Mouse (Mus musculus): Measurements from ENCODE around the gene Car9. TPM values are rescaled to one million over a fixed set of nuclear protein-coding genes. Genes with fewer than 3 reads are reported as not detected.
A peak's percentile ranks its signal among the peaks of the same experiment; 100 is the strongest.
"Not testable (repeated sequence)": the region's sequence is repeated elsewhere in the genome, so short reads cannot be mapped to it uniquely, and the experiment has no call there.

Gene Car9
- polyA plus RNA-seq, 1 experiment from 2014 or later, result 0.07 TPM

DNA sequence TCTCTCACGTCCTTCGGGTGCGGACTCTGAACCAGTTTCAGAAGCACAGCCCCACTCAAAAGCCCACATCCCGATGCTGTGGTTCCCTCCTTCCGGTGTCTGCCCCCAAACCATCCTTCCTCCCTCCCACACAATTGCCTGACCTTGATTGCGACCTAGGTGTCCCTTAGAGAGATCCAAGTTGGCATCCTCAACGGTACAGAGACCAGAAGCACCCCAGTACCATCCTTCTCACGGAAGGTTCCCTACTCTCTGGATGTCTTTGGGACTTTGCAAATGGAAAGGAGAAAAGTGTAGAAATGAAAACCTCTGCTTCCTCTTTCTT is 28.3 kb upstream of the Car9 start:
- Histone ChIP-seq H3K27ac (ENCODE audit: low read depth, low read length) (no peak overlapping the region), H3K36me3 (ENCODE audit: control insufficient read depth, insufficient read depth, low read length) (no peaks in the 10 kb centered on the region), H3K27me3 (ENCODE audit: control insufficient read depth, insufficient read depth, low read length) (no peaks in the 10 kb centered on the region), H3K4me3 (ENCODE audit: low read depth, low read length) (peak overlapping the region; percentile 21), H3K4me2 (peak overlapping the region; percentile 33), H3K4me1 (ENCODE audit: control insufficient read depth, insufficient read depth, low read length) (no peaks in the 10 kb centered on the region), H3K9me3 (ENCODE audit: control insufficient read depth, low read length) (no peaks in the 10 kb centered on the region), H3K9ac (ENCODE audit: low read length) (peak overlapping the region; percentile 9; the same call in 1 of the 2 replicates)
- ATAC-seq (ENCODE audit: low FRiP score) (no peak), DNase-seq (ENCODE audit: low spot score, missing footprints) (no peak)
- WGBS, result 58% methylated on average over 8 of the region's 8 CpGs

DNA sequence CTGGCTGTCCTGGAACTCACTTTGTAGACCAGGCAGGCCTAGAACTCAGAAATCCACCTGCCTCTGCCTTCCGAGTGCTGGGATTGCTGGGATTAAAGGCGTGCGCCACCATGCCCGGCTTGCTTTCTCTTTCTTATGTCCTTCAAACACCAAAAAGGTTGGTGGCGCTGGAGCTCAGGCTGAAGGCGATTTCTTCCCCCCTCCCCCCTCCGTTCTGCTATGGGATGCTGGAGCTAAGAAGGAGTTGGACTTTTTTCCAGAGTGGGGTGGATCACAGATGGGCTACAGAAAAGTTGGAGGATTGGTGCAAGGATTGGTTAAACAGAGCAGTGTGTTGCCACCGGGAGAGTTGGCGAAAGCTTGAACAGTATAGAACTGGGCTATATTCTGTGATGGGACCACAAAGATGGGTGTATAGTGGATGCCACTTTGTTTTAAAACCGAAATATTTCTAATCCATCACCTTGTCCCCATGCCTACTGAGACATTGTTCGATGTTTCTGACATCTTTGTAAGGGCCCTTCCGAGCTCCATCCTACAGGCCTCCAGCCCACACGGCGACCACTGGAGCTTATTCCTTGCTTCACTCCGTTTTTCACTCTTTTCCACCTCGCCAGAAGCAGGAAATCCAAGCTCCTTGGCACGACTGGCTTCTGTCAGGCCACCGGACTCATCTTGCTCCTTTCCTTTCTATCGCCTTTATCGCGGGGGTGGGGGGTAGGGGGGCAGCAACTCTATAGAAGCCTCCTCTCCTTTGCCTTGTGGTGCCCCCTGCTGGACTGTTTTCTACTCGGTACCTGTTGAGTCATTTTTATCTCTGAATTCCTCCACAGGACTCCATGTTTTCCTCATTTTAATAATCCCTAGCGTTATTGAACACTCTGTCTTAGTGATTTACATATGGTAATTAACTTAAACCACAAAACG is 27.6 kb upstream of the Car9 start:
- no peak for ATAC-seq (ENCODE audit: low FRiP score)
- Histone ChIP-seq H3K4me3 (ENCODE audit: low read depth, low read length) (no peak overlapping the region), H3K27me3 (ENCODE audit: control insufficient read depth, insufficient read depth, low read length) (no peaks in the 10 kb centered on the region), H3K9me3 (ENCODE audit: control insufficient read depth, low read length) (no peaks in the 10 kb centered on the region), H3K27ac (ENCODE audit: low read depth, low read length) (no peak overlapping the region), H3K4me1 (ENCODE audit: control insufficient read depth, insufficient read depth, low read length) (no peaks in the 10 kb centered on the region), H3K4me2 (no peak overlapping the region), H3K9ac (ENCODE audit: low read length) (no peak overlapping the region), H3K36me3 (ENCODE audit: control insufficient read depth, insufficient read depth, low read length) (no peaks in the 10 kb centered on the region)
- 48% methylated on average over 24 of the region's 24 CpGs for WGBS
- DNase-seq (ENCODE audit: low spot score, missing footprints), result peak; percentile 93

DNA sequence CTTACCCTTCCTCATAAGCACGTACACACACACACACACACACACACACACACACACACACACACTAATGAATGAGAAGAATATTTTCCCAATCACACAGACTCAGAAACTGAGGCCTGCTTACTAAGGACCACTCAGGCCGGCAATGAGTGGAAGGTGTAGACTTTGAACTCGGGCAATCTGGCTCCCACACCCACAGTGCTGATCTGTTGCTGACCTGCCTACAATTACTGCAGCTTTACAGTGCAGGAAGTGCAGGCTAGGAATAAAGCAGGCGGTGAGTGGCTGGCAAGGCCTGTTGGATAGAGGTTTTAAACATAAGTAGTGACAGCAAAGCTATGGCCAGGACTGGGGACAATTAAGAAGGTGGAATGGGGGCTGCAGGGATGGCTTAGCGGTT is 25.8 kb upstream of the Car9 start:
- Histone ChIP-seq H3K27me3 (ENCODE audit: control insufficient read depth, insufficient read depth, low read length) (no peaks in the 10 kb centered on the region), H3K4me2 (no peak overlapping the region), H3K4me1 (ENCODE audit: control insufficient read depth, insufficient read depth, low read length) (no peaks in the 10 kb centered on the region), H3K4me3 (ENCODE audit: low read depth, low read length) (no peak overlapping the region), H3K36me3 (ENCODE audit: control insufficient read depth, insufficient read depth, low read length) (no peaks in the 10 kb centered on the region), H3K9me3 (ENCODE audit: control insufficient read depth, low read length) (no peaks in the 10 kb centered on the region), H3K9ac (ENCODE audit: low read length) (no peak overlapping the region), H3K27ac (ENCODE audit: low read depth, low read length) (no peak overlapping the region)
- WGBS, result 87% methylated on average over 5 of the region's 5 CpGs
- ATAC-seq (ENCODE audit: low FRiP score) (no peak), DNase-seq (ENCODE audit: low spot score, missing footprints) (no peak)

DNA sequence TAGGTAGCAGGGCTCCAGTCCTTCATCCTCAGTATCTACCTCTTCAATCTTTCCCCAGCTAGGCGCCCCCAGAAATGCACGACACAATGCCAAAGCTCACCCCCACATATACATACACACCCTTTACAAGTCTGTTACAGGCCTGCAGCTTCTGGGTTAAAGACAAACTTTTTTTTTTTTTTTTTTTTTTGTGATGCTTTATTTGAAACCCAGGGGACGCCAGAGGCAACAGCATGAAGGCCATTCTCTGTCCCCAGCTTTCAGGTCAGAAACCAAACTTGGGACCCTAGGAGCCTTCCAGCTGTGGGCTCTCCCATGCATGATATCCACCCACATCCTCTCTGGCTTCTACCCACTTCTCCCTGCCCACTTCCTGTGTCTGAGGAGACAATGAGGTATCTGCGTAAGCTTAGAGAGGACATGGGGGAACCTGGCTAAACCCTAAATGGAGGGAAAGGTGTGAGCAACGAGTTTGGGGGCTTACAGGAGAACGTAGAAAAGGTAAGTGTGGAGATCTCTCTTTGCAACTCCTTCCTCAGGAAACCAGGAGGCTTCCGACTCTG is 24.8 kb upstream of the Car9 start:
- 77% methylated on average over 7 of the region's 7 CpGs for WGBS
- no peak for ATAC-seq (ENCODE audit: low FRiP score)
- no peak overlapping the region for H3K27ac ChIP-seq (ENCODE audit: low read depth, low read length)

DNA sequence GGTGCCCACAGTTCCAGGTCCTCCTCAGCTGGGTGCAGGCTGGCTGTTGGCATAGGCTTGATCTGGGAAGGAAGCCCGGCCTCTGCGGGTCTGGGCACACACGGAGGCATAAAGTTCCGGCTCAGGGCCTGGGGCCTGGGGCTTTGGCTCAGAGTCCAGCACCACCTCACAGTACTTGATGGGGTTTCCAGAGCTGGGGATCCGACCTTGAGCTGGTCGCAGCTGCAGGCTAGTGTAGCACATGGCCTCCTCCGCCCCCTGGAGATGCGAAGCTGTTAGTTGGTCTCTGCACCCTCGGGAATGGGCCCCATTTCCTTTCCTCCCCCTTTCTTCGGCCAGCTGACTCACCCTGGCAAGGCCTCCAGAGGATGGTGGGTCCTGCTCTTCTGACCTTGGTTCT is 24.2 kb upstream of the Car9 start:
- Histone ChIP-seq H3K9me3 (ENCODE audit: control insufficient read depth, low read length) (no peaks in the 10 kb centered on the region), H3K9ac (ENCODE audit: low read length) (no peak overlapping the region), H3K4me3 (ENCODE audit: low read depth, low read length) (no peak overlapping the region), H3K4me1 (ENCODE audit: control insufficient read depth, insufficient read depth, low read length) (no peaks in the 10 kb centered on the region), H3K4me2 (no peak overlapping the region), H3K27ac (ENCODE audit: low read depth, low read length) (no peak overlapping the region), H3K36me3 (ENCODE audit: control insufficient read depth, insufficient read depth, low read length) (no peaks in the 10 kb centered on the region), H3K27me3 (ENCODE audit: control insufficient read depth, insufficient read depth, low read length) (no peaks in the 10 kb centered on the region)
- 73% methylated on average over 10 of the region's 10 CpGs for WGBS
- no peak for DNase-seq (ENCODE audit: low spot score, missing footprints)
- ATAC-seq (ENCODE audit: low FRiP score), result no peak

More for the DNA sequence above, 24.8 kb upstream of the Car9 start:
- Histone ChIP-seq H3K9me3 (ENCODE audit: control insufficient read depth, low read length) (no peaks in the 10 kb centered on the region), H3K9ac (ENCODE audit: low read length) (no peak overlapping the region), H3K27me3 (ENCODE audit: control insufficient read depth, insufficient read depth, low read length) (no peaks in the 10 kb centered on the region), H3K4me3 (ENCODE audit: low read depth, low read length) (no peak overlapping the region), H3K4me1 (ENCODE audit: control insufficient read depth, insufficient read depth, low read length) (no peaks in the 10 kb centered on the region), H3K4me2 (no peak overlapping the region), H3K36me3 (ENCODE audit: control insufficient read depth, insufficient read depth, low read length) (no peaks in the 10 kb centered on the region)
- no peak for DNase-seq (ENCODE audit: low spot score, missing footprints)

DNA sequence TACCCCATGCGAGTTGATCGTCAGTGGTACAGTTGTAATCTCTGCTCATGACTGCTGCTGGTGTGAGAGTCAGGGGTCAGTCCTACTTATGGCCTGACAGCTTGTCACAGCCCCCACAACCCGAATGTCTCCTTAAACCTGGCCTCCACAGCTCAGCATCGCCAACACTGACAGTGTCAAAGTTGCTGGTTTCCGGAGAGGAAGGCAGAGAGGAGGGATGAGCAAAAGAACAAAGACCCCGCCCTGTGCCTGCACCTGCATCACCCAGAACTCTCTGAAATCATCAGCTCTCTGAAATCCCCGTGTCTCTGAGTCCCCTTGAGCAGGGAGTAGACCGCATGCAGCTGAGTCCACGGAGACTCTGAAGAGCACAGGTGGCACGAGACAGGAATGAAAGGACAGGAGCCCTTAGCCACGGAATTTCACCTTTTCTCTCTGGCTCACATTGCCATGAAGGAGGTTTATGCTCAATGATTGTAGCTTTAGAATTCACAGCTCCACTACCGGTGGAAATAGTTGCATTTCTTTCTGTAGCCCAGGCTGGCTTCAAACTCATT is 23.2 kb upstream of the Car9 start, which contains the start of gene Sit1:
Sit1 (minus strand) TSS at position 200 of the 557 bp plus-strand sequence.
- Histone ChIP-seq H3K9me3 (ENCODE audit: control insufficient read depth, low read length) (no peaks in the 10 kb centered on the region), H3K4me1 (ENCODE audit: control insufficient read depth, insufficient read depth, low read length) (no peaks in the 10 kb centered on the region), H3K36me3 (ENCODE audit: control insufficient read depth, insufficient read depth, low read length) (no peaks in the 10 kb centered on the region), H3K9ac (ENCODE audit: low read length) (no peak within 1 kb of the TSS), H3K27me3 (ENCODE audit: control insufficient read depth, insufficient read depth, low read length) (no peaks in the 10 kb centered on the region), H3K4me2 (no peak within 1 kb of the TSS), H3K27ac (ENCODE audit: low read depth, low read length) (no peak within 1 kb of the TSS), H3K4me3 (ENCODE audit: low read depth, low read length) (no peak within 1 kb of the TSS)
- DNase-seq (ENCODE audit: low spot score, missing footprints) (no peak), ATAC-seq (ENCODE audit: low FRiP score) (no peak)
- 59% methylated on average over 12 of the region's 12 CpGs for WGBS

DNA sequence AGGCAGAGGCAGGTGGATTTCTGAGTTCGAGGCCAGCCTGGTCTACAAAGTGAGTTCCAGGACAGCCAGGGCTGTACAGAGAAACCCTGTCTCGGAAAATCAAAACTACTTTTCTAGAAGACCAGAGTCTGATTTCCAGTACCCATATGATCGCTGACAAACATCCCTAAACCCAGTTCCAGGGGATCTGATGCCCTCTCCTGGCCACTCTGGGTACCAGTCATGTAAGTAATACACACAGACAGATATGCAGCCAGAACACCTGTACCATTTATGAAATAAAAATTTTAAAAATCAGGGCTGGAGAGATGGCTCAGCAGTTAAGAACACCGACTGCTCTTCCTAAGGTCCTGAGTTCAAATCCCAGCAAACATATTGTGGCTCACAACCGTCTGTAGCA is 21.1 kb upstream of the Car9 start:
- H3K4me2 ChIP-seq; H3K36me3 ChIP-seq (ENCODE audit: control insufficient read depth, insufficient read depth, low read length); H3K27me3 ChIP-seq (ENCODE audit: control insufficient read depth, insufficient read depth, low read length); H3K9ac ChIP-seq (ENCODE audit: low read length); H3K4me3 ChIP-seq (ENCODE audit: low read depth, low read length); DNase-seq (ENCODE audit: low spot score, missing footprints); H3K4me1 ChIP-seq (ENCODE audit: control insufficient read depth, insufficient read depth, low read length); H3K9me3 ChIP-seq (ENCODE audit: control insufficient read depth, low read length); H3K27ac ChIP-seq (ENCODE audit: low read depth, low read length); ATAC-seq (ENCODE audit: low FRiP score): not testable (repeated sequence)
- WGBS, result 89% methylated on average over 5 of the region's 5 CpGs

DNA sequence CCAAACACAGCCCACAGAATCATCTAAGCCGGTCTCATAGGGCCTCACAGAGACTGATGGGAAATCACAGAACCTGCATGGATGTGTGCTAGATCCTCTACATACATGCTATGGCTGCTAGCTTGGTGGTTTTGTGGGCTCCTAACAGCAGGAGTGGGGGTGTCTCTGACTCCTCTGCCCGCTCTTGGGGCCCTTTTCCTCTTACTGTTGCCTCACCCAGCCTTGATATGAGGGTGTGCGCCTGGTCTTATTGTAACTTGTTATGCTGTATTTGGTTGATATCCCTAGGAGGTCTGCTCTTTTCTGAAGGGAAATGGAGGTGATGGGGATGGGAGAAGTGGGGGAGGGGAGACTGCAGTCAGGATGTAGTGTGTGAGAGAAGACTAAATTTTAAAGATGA is 17.2 kb upstream of the Car9 start:
- H3K9ac ChIP-seq (ENCODE audit: low read length), result no peak overlapping the region
- DNase-seq (ENCODE audit: low spot score, missing footprints) (peak; percentile 78), ATAC-seq (ENCODE audit: low FRiP score) (no peak)
- H3K9me3 ChIP-seq (ENCODE audit: control insufficient read depth, low read length), result no peaks in the 10 kb centered on the region
- no peaks in the 10 kb centered on the region for H3K27me3 ChIP-seq (ENCODE audit: control insufficient read depth, insufficient read depth, low read length)
- no peak overlapping the region for H3K4me2 ChIP-seq
- WGBS, result 90% methylated on average over 3 of the region's 3 CpGs
- no peaks in the 10 kb centered on the region for H3K36me3 ChIP-seq (ENCODE audit: control insufficient read depth, insufficient read depth, low read length)
- peaks cover 5% of the 10 kb centered on the region for H3K4me1 ChIP-seq (ENCODE audit: control insufficient read depth, insufficient read depth, low read length)
- no peak overlapping the region for H3K4me3 ChIP-seq (ENCODE audit: low read depth, low read length)
- H3K27ac ChIP-seq (ENCODE audit: low read depth, low read length), result no peak overlapping the region

DNA sequence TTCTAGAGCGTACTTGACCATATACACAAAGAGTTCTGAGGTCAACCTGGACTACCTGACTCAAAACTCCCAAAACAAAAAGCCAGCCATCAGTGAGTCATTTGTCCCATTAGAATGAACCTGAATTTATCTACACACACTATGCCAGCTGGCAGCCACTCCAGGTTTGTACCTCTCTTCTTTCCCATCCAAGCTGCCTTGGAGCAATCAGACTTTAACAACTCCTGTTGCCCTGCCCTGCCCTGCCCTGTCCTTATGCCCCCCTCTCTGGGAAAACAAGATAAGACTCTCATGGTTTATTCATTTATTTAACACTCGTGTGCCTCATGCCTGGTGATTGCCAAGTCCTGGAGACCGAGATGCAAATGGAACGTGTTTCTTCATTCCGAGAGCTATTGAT is 16.0 kb upstream of the Car9 start:
- H3K27me3 ChIP-seq (ENCODE audit: control insufficient read depth, insufficient read depth, low read length), result no peaks in the 10 kb centered on the region
- no peak overlapping the region for H3K27ac ChIP-seq (ENCODE audit: low read depth, low read length)
- 79% methylated on average over 5 of the region's 5 CpGs for WGBS
- no peak overlapping the region for H3K9ac ChIP-seq (ENCODE audit: low read length)
- H3K4me1 ChIP-seq (ENCODE audit: control insufficient read depth, insufficient read depth, low read length), result peaks cover 8% of the 10 kb centered on the region
- no peak overlapping the region for H3K4me2 ChIP-seq
- no peaks in the 10 kb centered on the region for H3K36me3 ChIP-seq (ENCODE audit: control insufficient read depth, insufficient read depth, low read length)
- H3K4me3 ChIP-seq (ENCODE audit: low read depth, low read length), result no peak overlapping the region
- peak; percentile 17 for DNase-seq (ENCODE audit: low spot score, missing footprints)
- no peaks in the 10 kb centered on the region for H3K9me3 ChIP-seq (ENCODE audit: control insufficient read depth, low read length)
- no peak for ATAC-seq (ENCODE audit: low FRiP score)

Measured in midbrain, embryonic 11.5 days (tissue).